Mouse (Mus musculus) E14TG2a.4 (cell line): ENCODE data around the gene Mrps23.

Source experiments
- CTCF ChIP-seq: conservative IDR thresholded peaks from 2 replicates; pipeline ENCODE4 v1.5.1; 2014; ENCODE audit warnings: low read length
- POU5F1 ChIP-seq: IDR thresholded peaks from 2 replicates; pipeline ENCODE4 v1.6.1; 2014; ENCODE audit warnings: low read length, borderline replicate concordance

- no peak for TF ChIP-seq CTCF
- no peak for TF ChIP-seq POU5F1
These were observed 48.8 kb downstream of the Mrps23 start for GRCm38 (mm10) chr11:88252767-88253513.
